Mouse (Mus musculus) hindbrain, embryonic 12.5 days (tissue): Measurements from ENCODE around the gene Necap2. TPM values are rescaled to one million over a fixed set of nuclear protein-coding genes. Genes with fewer than 3 reads are reported as not detected.
A peak's percentile ranks its signal among the peaks of the same experiment; 100 is the strongest.

Source experiments
- ATAC-seq: fragments of 200-750 bp; cut with Nextera tagmentation; 2 replicates; pipeline ENCODE4 v1.8.0; 2017; ENCODE audit warnings: moderate TSS enrichment; ENCODE audit not compliant: low FRiP score
- H3K27ac ChIP-seq: fragments of 300-500 bp; sonication (generic); 2 replicates; pipeline ENCODE4 v1.5.1; 2016; ENCODE audit warnings: mild to moderate bottlenecking
- H3K27me3 ChIP-seq: fragments of 300-500 bp; sonication (generic); 2 replicates; pipeline ENCODE4 v1.6.1; 2016; ENCODE audit warnings: mild to moderate bottlenecking
- H3K36me3 ChIP-seq: fragments of 300-500 bp; sonication (generic); 2 replicates; pipeline ENCODE4 v1.6.1; 2016; ENCODE audit warnings: mild to moderate bottlenecking
- H3K4me1 ChIP-seq: fragments of 300-500 bp; sonication (generic); 2 replicates; pipeline ENCODE4 v1.6.1; 2016
- H3K4me2 ChIP-seq: fragments of 300-500 bp; sonication (generic); replicated peaks from 2 replicates; pipeline ENCODE4 v1.6.1; 2016; ENCODE audit warnings: mild to moderate bottlenecking
- H3K4me3 ChIP-seq: fragments of 300-500 bp; sonication (generic); 2 replicates; pipeline ENCODE4 v1.5.1; 2016; ENCODE audit warnings: mild to moderate bottlenecking
- H3K9ac ChIP-seq: fragments of 300-500 bp; sonication (generic); 2 replicates; pipeline ENCODE4 v1.6.1; 2016; ENCODE audit warnings: mild to moderate bottlenecking, moderate library complexity
- H3K9me3 ChIP-seq: fragments of 300-500 bp; sonication (generic); replicated peaks from 2 replicates; pipeline ENCODE4 v1.6.1; 2016; ENCODE audit warnings: mild to moderate bottlenecking
- WGBS: fragments of 180-500 bp; shearing (Covaris S2); methylation state at CpG from one replicate; pipeline ENCODE4 v1.1.7; 2016; 5-methylcytosine and 5-hydroxymethylcytosine counted together
- polyA plus RNA-seq: library from polyadenylated mRNA; unstranded; fragments of >200 nt; fragmentation: Nextera tagmentation; extraction: Ambion mirVana; gene quantifications from 2 replicates; pipeline ENCODE4 v1.2.1, GENCODE M21; 2016

Gene Necap2
- 57.6 and 60.7 TPM in 2 replicates for polyA plus RNA-seq

GRCm38 (mm10) chr4:141077681-141078509 is at the start of gene Necap2:
Gene Necap2 (minus strand): TSS chr4:141078357.
- peak within 1 kb of the TSS; percentile 83 for H3K4me3 ChIP-seq
- no peaks in the 10 kb centered on the region for H3K9me3 ChIP-seq
- no peaks in the 10 kb centered on the region for H3K27me3 ChIP-seq
- H3K36me3 ChIP-seq: peaks cover 17% of the 10 kb centered on the region
- H3K9ac ChIP-seq: peak within 1 kb of the TSS; percentile 92
- WGBS: under 1% methylated on average over 64 of the region's 67 CpGs
- peak within 1 kb of the TSS; percentile 76 for H3K27ac ChIP-seq
- H3K4me1 ChIP-seq: peaks cover 16% of the 10 kb centered on the region
- ATAC-seq: peak; percentile 93
- H3K4me2 ChIP-seq: peak within 1 kb of the TSS; percentile 96

- ATAC-seq: no peak
- 33% methylated on average over 1 of the region's 1 CpGs for WGBS
- Histone ChIP-seq H3K9ac (no peak overlapping the region), H3K27me3 (no peaks in the 10 kb centered on the region), H3K36me3 (peaks cover 8% of the 10 kb centered on the region), H3K9me3 (no peaks in the 10 kb centered on the region), H3K4me1 (peaks cover 14% of the 10 kb centered on the region), H3K4me2 (no peak overlapping the region), H3K4me3 (no peak overlapping the region), H3K27ac (no peak overlapping the region)
Measured at GRCm38 (mm10) chr4:141123065-141123464, 44.9 kb upstream of the Necap2 start.

- H3K27ac ChIP-seq: no peak overlapping the region
- H3K9ac ChIP-seq: no peak overlapping the region
- no peak overlapping the region for H3K4me3 ChIP-seq
- H3K4me1 ChIP-seq: peaks cover 14% of the 10 kb centered on the region
- H3K36me3 ChIP-seq: peaks cover 10% of the 10 kb centered on the region
- ATAC-seq: no peak
- 82% methylated on average over 7 of the region's 7 CpGs for WGBS
- H3K27me3 ChIP-seq: no peaks in the 10 kb centered on the region
- no peaks in the 10 kb centered on the region for H3K9me3 ChIP-seq
- H3K4me2 ChIP-seq: no peak overlapping the region
Measured at GRCm38 (mm10) chr4:141122663-141123062, 44.5 kb upstream of the Necap2 start.

- Histone ChIP-seq H3K4me3 (no peak overlapping the region), H3K4me1 (peaks cover 14% of the 10 kb centered on the region), H3K9me3 (no peaks in the 10 kb centered on the region), H3K4me2 (no peak overlapping the region), H3K27ac (no peak overlapping the region; the same call in 1 of the 2 replicates), H3K9ac (no peak overlapping the region), H3K27me3 (no peaks in the 10 kb centered on the region), H3K36me3 (peaks cover 27% of the 10 kb centered on the region)
- WGBS: 26% methylated on average over 11 of the region's 11 CpGs
- ATAC-seq: peak; percentile 73
Measured at GRCm38 (mm10) chr4:141120700-141121099, 42.5 kb upstream of the Necap2 start.

GRCm38 (mm10) chr4:141118691-141119090 is 40.5 kb upstream of the Necap2 start:
- Histone ChIP-seq H3K36me3 (peaks cover 43% of the 10 kb centered on the region), H3K27ac (no peak overlapping the region), H3K4me1 (peaks cover 23% of the 10 kb centered on the region), H3K9me3 (no peaks in the 10 kb centered on the region), H3K27me3 (no peaks in the 10 kb centered on the region), H3K9ac (no peak overlapping the region), H3K4me2 (no peak overlapping the region), H3K4me3 (no peak overlapping the region)
- WGBS: 71% methylated on average over 4 of the region's 4 CpGs
- no peak for ATAC-seq

- H3K9ac ChIP-seq: no peak overlapping the region
- peaks cover 16% of the 10 kb centered on the region for H3K4me1 ChIP-seq
- ATAC-seq: no peak
- no peak overlapping the region for H3K27ac ChIP-seq
- WGBS: 79% methylated on average over 8 of the region's 8 CpGs
- H3K4me3 ChIP-seq: no peak overlapping the region
- no peaks in the 10 kb centered on the region for H3K27me3 ChIP-seq
- H3K36me3 ChIP-seq: peaks cover 72% of the 10 kb centered on the region
- H3K9me3 ChIP-seq: peaks cover 4% of the 10 kb centered on the region; the same call in 1 of the 2 replicates
- H3K4me2 ChIP-seq: no peak overlapping the region
Measured at GRCm38 (mm10) chr4:141115398-141115797, 37.2 kb upstream of the Necap2 start.

DNA sequence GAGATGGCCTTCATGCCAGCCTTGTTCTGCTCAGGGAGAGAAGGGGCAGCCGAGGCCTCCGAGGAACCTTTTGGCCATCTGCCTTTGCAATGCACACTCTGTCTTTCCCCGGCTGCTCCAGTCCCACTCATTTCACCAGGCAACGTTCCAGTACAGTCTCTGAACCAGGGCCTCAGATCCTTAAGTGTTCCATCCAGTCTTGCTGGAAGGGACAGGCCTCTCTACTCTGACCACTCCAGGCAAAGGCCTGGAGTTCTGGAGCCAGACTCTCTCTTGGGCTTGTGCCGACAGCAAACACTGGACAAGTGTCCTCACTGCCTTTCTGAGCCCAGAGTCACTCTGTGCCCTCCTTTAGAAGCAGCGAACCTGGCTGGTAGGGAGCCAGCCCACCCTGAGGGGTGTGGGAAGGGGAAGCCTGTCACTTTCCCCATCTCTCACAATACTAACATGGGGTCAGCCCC is 36.4 kb upstream of the Necap2 start:
- H3K36me3 ChIP-seq: peaks cover 79% of the 10 kb centered on the region
- no peak for ATAC-seq
- peak overlapping the region; percentile 57 for H3K27ac ChIP-seq

GRCm38 (mm10) chr4:141113831-141114230 is 35.7 kb upstream of the Necap2 start:
- WGBS: 77% methylated on average over 7 of the region's 7 CpGs
- no peak for ATAC-seq
- H3K27ac ChIP-seq: peak overlapping the region; percentile 57; the same call in 1 of the 2 replicates

More for the DNA sequence above, 36.4 kb upstream of the Necap2 start:
- H3K4me2 ChIP-seq: no peak overlapping the region
- H3K9me3 ChIP-seq: peaks cover 7% of the 10 kb centered on the region; the same call in 1 of the 2 replicates
- peaks cover 10% of the 10 kb centered on the region for H3K4me1 ChIP-seq
- no peaks in the 10 kb centered on the region for H3K27me3 ChIP-seq
- no peak overlapping the region for H3K4me3 ChIP-seq
- H3K9ac ChIP-seq: no peak overlapping the region
- 78% methylated on average over 6 of the region's 6 CpGs for WGBS

GRCm38 (mm10) chr4:141108196-141108732 is 30.1 kb upstream of the Necap2 start:
- WGBS: 43% methylated on average over 10 of the region's 10 CpGs
- Histone ChIP-seq H3K4me2 (no peak overlapping the region), H3K9me3 (peaks cover 7% of the 10 kb centered on the region; the same call in 1 of the 2 replicates), H3K27me3 (no peaks in the 10 kb centered on the region), H3K27ac (peak overlapping the region; percentile 23; the same call in 1 of the 2 replicates), H3K36me3 (peaks cover 35% of the 10 kb centered on the region), H3K4me1 (no peaks in the 10 kb centered on the region), H3K9ac (no peak overlapping the region), H3K4me3 (no peak overlapping the region)
- no peak for ATAC-seq

More at GRCm38 (mm10) chr4:141113831-141114230, 35.7 kb upstream of the Necap2 start:
- Histone ChIP-seq H3K4me2 (no peak overlapping the region), H3K9ac (no peak overlapping the region), H3K4me1 (peaks cover 9% of the 10 kb centered on the region; the same call in 1 of the 2 replicates), H3K27me3 (no peaks in the 10 kb centered on the region), H3K4me3 (no peak overlapping the region), H3K9me3 (peaks cover 7% of the 10 kb centered on the region; the same call in 1 of the 2 replicates), H3K36me3 (peaks cover 79% of the 10 kb centered on the region)

- WGBS: 77% methylated on average over 16 of the region's 16 CpGs
Measured at GRCm38 (mm10) chr4:141106526-141107183, 28.5 kb upstream of the Necap2 start.

GRCm38 (mm10) chr4:141101855-141102254 is 23.7 kb upstream of the Necap2 start:
- H3K4me3 ChIP-seq: no peak overlapping the region
- H3K9me3 ChIP-seq: no peaks in the 10 kb centered on the region
- no peak for ATAC-seq
- H3K27me3 ChIP-seq: no peaks in the 10 kb centered on the region
- no peak overlapping the region for H3K9ac ChIP-seq
- no peaks in the 10 kb centered on the region for H3K36me3 ChIP-seq
- H3K4me2 ChIP-seq: no peak overlapping the region
- 0 out of 2 replicates have a peak, but pooled peaks cover under 1% of the 10 kb centered on the region for H3K4me1 ChIP-seq
- 65% methylated on average over 6 of the region's 6 CpGs for WGBS
- H3K27ac ChIP-seq: no peak overlapping the region

More at GRCm38 (mm10) chr4:141106526-141107183, 28.5 kb upstream of the Necap2 start:
- Histone ChIP-seq H3K27ac (no peak overlapping the region), H3K36me3 (peaks cover 20% of the 10 kb centered on the region), H3K4me1 (no peaks in the 10 kb centered on the region), H3K4me3 (no peak overlapping the region), H3K9ac (0 out of 2 replicates have a peak overlapping the region, but pooled peaks have one; percentile 4), H3K9me3 (peaks cover 7% of the 10 kb centered on the region; the same call in 1 of the 2 replicates), H3K27me3 (no peaks in the 10 kb centered on the region), H3K4me2 (no peak overlapping the region)
- no peak for ATAC-seq

DNA sequence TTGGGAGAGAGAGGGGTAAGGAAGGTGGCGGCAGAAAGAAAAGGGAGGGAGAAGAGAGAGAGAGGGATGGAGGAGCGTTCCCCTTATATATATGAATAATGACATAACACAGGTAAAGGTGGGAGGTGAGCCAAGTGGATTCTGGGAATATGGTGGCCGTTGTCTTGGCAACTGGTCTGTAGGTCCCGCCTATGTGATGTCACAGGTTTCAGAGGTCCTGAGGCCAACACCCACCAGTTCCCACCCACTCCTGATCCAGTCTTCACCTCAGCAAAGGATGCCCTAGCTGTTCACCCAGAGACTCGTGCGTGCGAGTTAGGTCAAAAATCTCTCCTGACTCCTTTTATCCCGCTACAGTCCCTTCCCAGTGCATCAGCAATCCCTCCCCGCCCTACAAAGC is 23.1 kb upstream of the Necap2 start:
- Histone ChIP-seq H3K9me3 (no peaks in the 10 kb centered on the region), H3K4me1 (peaks cover 3% of the 10 kb centered on the region; the same call in 1 of the 2 replicates), H3K9ac (no peak overlapping the region), H3K4me2 (no peak overlapping the region), H3K27me3 (no peaks in the 10 kb centered on the region), H3K36me3 (no peaks in the 10 kb centered on the region), H3K4me3 (no peak overlapping the region), H3K27ac (no peak overlapping the region)
- no peak for ATAC-seq
- 90% methylated on average over 9 of the region's 9 CpGs for WGBS
